Mouse (Mus musculus) CH12.LX (cell line): ENCODE results near the gene Plxdc2. TPM values are rescaled to one million over a fixed set of nuclear protein-coding genes. Genes with fewer than 3 reads are reported as not detected.

Source experiments
- DNase-seq: peaks from one replicate; pipeline ENCODE4 v3.0.0-alpha.2; 2013; ENCODE audit errors: extremely low read depth
- H3K27ac ChIP-seq: 2 replicates; pipeline ENCODE4 v1.5.1; 2012; ENCODE audit warnings: low read depth, mild to moderate bottlenecking, control low read depth, moderate library complexity; ENCODE audit not compliant: insufficient read depth
- H3K27me3 ChIP-seq: replicated peaks from 2 replicates; pipeline ENCODE3; 2012; ENCODE audit warnings: inconsistent platforms
- H3K36me3 ChIP-seq, 2 experiments: replicated peaks in 1 of 2; 2 replicates each; pipeline versions ENCODE3 to v1.6.1; 2012; ENCODE audit warnings: inconsistent platforms in 1 of 2, low read length in 1 of 2, mild to moderate bottlenecking in 1 of 2, mixed read lengths in 1 of 2, moderate library complexity in 1 of 2; ENCODE audit not compliant: control insufficient read depth in 1 of 2, insufficient read depth in 1 of 2
- H3K4me1 ChIP-seq, 2 experiments: 2 replicates each; pipeline ENCODE4 v1.6.1; 2012; ENCODE audit warnings: inconsistent platforms in 1 of 2, moderate library complexity in 1 of 2; ENCODE audit not compliant: insufficient read depth in 2 of 2, control insufficient read depth in 1 of 2
- H3K4me2 ChIP-seq: 2 replicates; pipeline ENCODE4 v1.6.1; 2012; ENCODE audit warnings: low read depth, mild to moderate bottlenecking, control low read depth; ENCODE audit not compliant: poor library complexity, insufficient read depth, severe bottlenecking
- H3K4me3 ChIP-seq, 3 experiments: fragments of 150-350 bp in 1 of 3; sonication (generic) in 1 of 3; replicated peaks in 1 of 3; 2 replicates each; pipeline versions ENCODE3 to v1.5.1; 2011 to 2012; ENCODE audit warnings: low read depth in 2 of 3, low read length in 2 of 3, mild to moderate bottlenecking in 2 of 3, moderate library complexity in 2 of 3, control low read depth in 1 of 3, improper control_type of control experiment in 1 of 3, inconsistent platforms in 1 of 3, mixed read lengths in 1 of 3; ENCODE audit not compliant: poor library complexity in 1 of 3
- H3K79me2 ChIP-seq: replicated peaks from 2 replicates; pipeline ENCODE4 v1.6.1; 2012; ENCODE audit warnings: mild to moderate bottlenecking, moderate library complexity; ENCODE audit not compliant: control insufficient read depth, poor library complexity, insufficient read depth, severe bottlenecking; ENCODE audit errors: extremely low read depth
- H3K9ac ChIP-seq: 2 replicates; pipeline ENCODE4 v1.6.1; 2012; ENCODE audit warnings: low read depth, mild to moderate bottlenecking, control low read depth, moderate library complexity; ENCODE audit not compliant: insufficient read depth
- H3K9me3 ChIP-seq: replicated peaks from 2 replicates; pipeline ENCODE3; 2012; ENCODE audit warnings: low read length, inconsistent platforms, mixed read lengths
- ELF1 ChIP-seq: IDR thresholded peaks from 2 replicates; pipeline ENCODE4 v1.6.1; 2014; ENCODE audit warnings: low read depth, mild to moderate bottlenecking, inconsistent platforms, low read length, improper control_type of control experiment
- ETS1 ChIP-seq: conservative IDR thresholded peaks from 2 replicates; pipeline ENCODE4 v1.6.1; 2012; ENCODE audit warnings: low read depth, mild to moderate bottlenecking, inconsistent platforms, low read length, improper control_type of control experiment, moderate library complexity
- MXI1 ChIP-seq: IDR thresholded peaks from 2 replicates; pipeline ENCODE4 v1.6.1; 2011; ENCODE audit warnings: mild to moderate bottlenecking, low read depth, low read length, improper control_type of control experiment
- NELFE ChIP-seq: IDR thresholded peaks from 2 replicates; pipeline ENCODE4 v1.6.1; 2011; ENCODE audit warnings: low read depth, low read length, improper control_type of control experiment
- PAX5 ChIP-seq: IDR thresholded peaks from 2 replicates; pipeline ENCODE4 v1.6.1; 2012; ENCODE audit warnings: low read length, inconsistent platforms, mixed read lengths
- POLR2AphosphoS2 ChIP-seq: IDR thresholded peaks from 2 replicates; pipeline ENCODE4 v1.6.1; 2011; ENCODE audit warnings: low read depth, low read length, improper control_type of control experiment
- TCF12 ChIP-seq: IDR thresholded peaks from 2 replicates; pipeline ENCODE4 v1.6.1; 2014; ENCODE audit warnings: low read depth, mild to moderate bottlenecking, inconsistent platforms, low read length, improper control_type of control experiment
- UBTF ChIP-seq: IDR thresholded peaks from 2 replicates; pipeline ENCODE4 v1.6.1; 2012; ENCODE audit warnings: low read depth, mild to moderate bottlenecking, inconsistent platforms, low read length, improper control_type of control experiment, moderate library complexity
- USF1 ChIP-seq: IDR thresholded peaks from 2 replicates; pipeline ENCODE4 v1.6.1; 2014; ENCODE audit warnings: low read depth, mild to moderate bottlenecking, inconsistent platforms, low read length, improper control_type of control experiment
- USF2 ChIP-seq: conservative IDR thresholded peaks from 2 replicates; pipeline ENCODE4 v1.6.1; 2011; ENCODE audit warnings: low read depth, low read length, improper control_type of control experiment
- ZC3H11A ChIP-seq: IDR thresholded peaks from 2 replicates; pipeline ENCODE4 v1.6.1; 2012; ENCODE audit warnings: low read depth, mild to moderate bottlenecking, inconsistent platforms, low read length, improper control_type of control experiment
- ZMIZ1 ChIP-seq: IDR thresholded peaks from 2 replicates; pipeline ENCODE4 v1.6.1; 2012; ENCODE audit warnings: low read depth, mild to moderate bottlenecking, inconsistent platforms, low read length, improper control_type of control experiment
- dilution Hi-C: fragments of 300-500 bp; cut with MboI; formaldehyde crosslinking; loops from 2 replicates; pipeline ENCODE4 v1.14.3; 2020; ENCODE audit warnings: low sequenced_read_pairs; ENCODE audit not compliant: extremely low pct_unique_long_range_greater_than_20kb, extremely low pct_ligation_motif_present
- in situ Hi-C: fragments of 300-500 bp; cut with MboI; formaldehyde crosslinking; loops from 3 replicates; pipeline ENCODE4 v1.14.3; 2019; ENCODE audit warnings: low sequenced_read_pairs, low pct_ligation_motif_present, low pct_unique_long_range_greater_than_20kb, mixed read lengths
- polyA plus RNA-seq: library from polyadenylated mRNA; unstranded; fragments of >175 nt; gene quantifications from 2 replicates; pipeline ENCODE4 v1.2.1, GENCODE M21; 2012; ENCODE audit warnings: low read depth; ENCODE audit not compliant: insufficient read length
- total RNA-seq, 2 experiments: library from RNA; depleted of rRNA; stranded (reverse); fragments of 300-350 nt in 1 of 2; fragments of >200 nt in 1 of 2; gene quantifications; 2 replicates each; pipeline ENCODE4 v1.2.3; 2012 to 2014

The Plxdc2 gene
- total and polyA plus RNA-seq, 3 experiments = not detected

DNA sequence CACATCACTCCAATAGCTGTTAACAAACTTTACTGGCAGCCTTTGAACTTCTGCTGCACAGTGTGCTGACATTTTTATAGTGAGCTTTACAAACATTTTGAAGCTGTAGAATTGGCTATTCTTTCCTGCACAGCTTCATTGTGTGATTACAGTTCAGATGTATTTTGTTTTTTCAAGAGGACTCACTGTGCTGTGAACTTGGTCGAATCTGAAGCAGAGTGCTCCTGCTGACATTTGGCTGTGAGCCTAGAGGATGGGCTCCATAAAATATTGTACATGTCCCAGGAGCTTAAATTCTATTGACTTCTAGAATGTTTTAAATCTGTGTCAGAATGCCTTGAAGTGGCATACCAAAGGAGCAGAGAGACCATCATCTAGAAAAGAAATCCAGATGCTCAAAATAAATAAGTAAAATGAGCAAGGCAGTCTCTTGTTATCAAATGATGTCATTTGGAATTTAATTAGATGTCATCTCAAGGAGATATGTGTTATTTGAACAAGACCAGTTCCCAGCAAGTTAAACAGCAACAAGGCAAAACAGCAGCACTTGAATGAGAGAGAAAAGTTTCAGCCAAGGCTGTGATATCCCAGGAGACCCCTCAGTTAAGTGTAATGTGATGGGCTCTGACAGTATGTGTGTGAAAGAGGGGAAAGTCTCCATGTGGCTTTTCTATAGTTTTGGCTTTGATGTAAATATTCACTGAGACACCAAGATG is 417.5 kb downstream of the Plxdc2 start:
- Histone ChIP-seq H3K27me3 (no peaks in the 10 kb centered on the region), H3K9ac (no peak overlapping the region), H3K36me3 (no peaks in the 10 kb centered on the region), H3K4me3 (no peak overlapping the region), H3K79me2 (no peaks in the 10 kb centered on the region), H3K9me3 (no peaks in the 10 kb centered on the region), H3K4me1 (no peaks in the 10 kb centered on the region), H3K4me2 (no peak overlapping the region), H3K27ac (no peak overlapping the region)
- in situ Hi-C loops = no loop called here
- no peak for DNase-seq
- TF ChIP-seq UBTF = no peak
- no peak for TF ChIP-seq PAX5
- TF ChIP-seq ZC3H11A = no peak
- TF ChIP-seq NELFE = no peak
- TF ChIP-seq TCF12 = no peak
- no peak for TF ChIP-seq MXI1
- no peak for TF ChIP-seq USF1
- dilution Hi-C loops = no loop called here

DNA sequence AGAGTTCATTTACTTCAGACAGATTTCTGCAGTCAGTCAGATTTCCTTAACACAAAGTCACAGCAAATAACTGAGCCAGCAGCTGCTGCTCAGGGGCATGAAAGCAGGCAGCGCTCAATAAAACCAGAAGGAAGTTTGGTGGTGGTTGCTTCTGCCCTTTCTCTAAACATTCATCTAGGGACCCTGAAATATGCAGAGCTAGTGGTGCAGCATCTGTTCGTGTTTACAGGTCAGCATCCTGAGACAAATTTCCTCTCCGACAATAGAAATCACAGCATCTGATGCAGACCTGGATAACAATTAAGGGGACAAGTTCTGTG is 418.0 kb downstream of the Plxdc2 start:
- in situ Hi-C loops = no loop called here
- H3K4me1 ChIP-seq = no peaks in the 10 kb centered on the region
- TF ChIP-seq ETS1 = no peak
- TF ChIP-seq POLR2AphosphoS2 = no peak
- no peak for TF ChIP-seq USF2
- TF ChIP-seq, all 38 proteins: peak for 0
- Histone ChIP-seq H3K4me3 (no peak overlapping the region), H3K79me2 (no peaks in the 10 kb centered on the region), H3K36me3 (no peaks in the 10 kb centered on the region), H3K27ac (no peak overlapping the region), H3K4me2 (no peak overlapping the region), H3K9ac (no peak overlapping the region), H3K27me3 (no peaks in the 10 kb centered on the region), H3K9me3 (no peaks in the 10 kb centered on the region)
- dilution Hi-C loops = no loop called here
- no peak for DNase-seq

DNA sequence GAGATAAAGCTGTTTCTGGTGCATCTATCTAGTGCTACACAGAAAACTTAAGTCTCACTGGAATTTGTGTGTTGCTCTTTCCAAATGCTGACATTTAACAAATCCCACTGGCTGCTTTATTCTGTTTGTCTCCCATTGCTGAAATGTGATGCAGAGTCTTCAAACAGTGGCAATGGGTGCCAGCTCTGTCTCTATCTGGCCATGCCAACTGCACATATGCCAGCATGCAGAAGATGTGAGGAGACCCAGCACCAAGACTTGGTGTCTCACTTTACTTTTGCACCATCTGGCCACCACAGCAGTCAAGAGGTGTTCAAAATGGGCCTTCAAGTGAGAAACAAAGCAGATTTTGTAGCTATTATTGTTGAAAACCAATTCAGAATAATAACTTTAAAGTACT is 439.2 kb downstream of the Plxdc2 start:
- no peak overlapping the region for H3K4me2 ChIP-seq
- no peaks in the 10 kb centered on the region for H3K9me3 ChIP-seq
- H3K79me2 ChIP-seq = no peaks in the 10 kb centered on the region
- dilution Hi-C loops (no loop called here), in situ Hi-C loops (no loop called here)
- H3K9ac ChIP-seq = no peak overlapping the region
- no peaks in the 10 kb centered on the region for H3K4me1 ChIP-seq
- no peak for TF ChIP-seq ELF1
- TF ChIP-seq ZMIZ1 = no peak
- H3K36me3 ChIP-seq = no peaks in the 10 kb centered on the region
- no peak for DNase-seq
- H3K4me3 ChIP-seq = no peak overlapping the region
- H3K27me3 ChIP-seq = no peaks in the 10 kb centered on the region
- H3K27ac ChIP-seq = no peak overlapping the region
